Mouse (Mus musculus): Measurements from ENCODE around the gene Chrna9. TPM values are rescaled to one million over a fixed set of nuclear protein-coding genes. Genes with fewer than 3 reads are reported as not detected.
A peak's percentile ranks its signal among the peaks of the same experiment; 100 is the strongest.

Gene Chrna9
- polyA plus RNA-seq, 1 experiment from 2014 or later: not detected

DNA sequence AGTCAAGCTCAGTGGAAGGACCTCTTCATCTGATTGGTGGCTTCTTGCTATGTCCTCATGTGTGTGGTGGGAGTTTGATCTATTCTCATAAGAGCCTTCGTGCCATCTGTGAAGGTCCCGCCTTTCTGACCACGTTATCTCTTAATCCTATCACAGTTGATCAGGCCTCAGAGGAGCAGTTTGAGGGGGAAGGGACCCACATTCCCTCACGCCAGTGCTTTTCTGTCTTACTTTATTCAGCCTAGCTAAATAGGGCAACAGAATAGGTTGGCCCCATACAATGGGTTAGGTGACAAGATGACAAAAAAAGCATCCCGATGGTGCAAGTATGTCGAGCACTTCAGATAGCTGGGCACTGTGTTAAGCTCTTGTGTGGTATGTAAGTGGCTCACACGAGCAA is 39.0 kb upstream of the Chrna9 start:
- Histone ChIP-seq H3K4me1 (ENCODE audit: insufficient read depth) (peaks cover 6% of the 10 kb centered on the region; the same call in 1 of the 2 replicates), H3K4me3 (ENCODE audit: low read depth, low read length) (no peak overlapping the region), H3K36me3 (replicated peaks; ENCODE audit: insufficient read depth, low read length) (no peaks in the 10 kb centered on the region; the same call in 1 of the 2 replicates), H3K27me3 (ENCODE audit: insufficient read depth, low read length) (no peaks in the 10 kb centered on the region), H3K9me3 (ENCODE audit: low read length) (no peaks in the 10 kb centered on the region), H3K27ac (ENCODE audit: low read depth) (no peak overlapping the region), H3K4me2 (ENCODE audit: low read depth, low read length) (no peak overlapping the region), H3K9ac (replicated peaks) (no peak overlapping the region)
- DNase-seq (no peak), ATAC-seq (no peak)
- WGBS (ENCODE audit: insufficient replicate concordance): 61% methylated on average over 7 of the region's 7 CpGs
- TF ChIP-seq EP300 (IDR thresholded peaks at IDR 0.05; ENCODE audit: low read depth) (no peak), CTCF (IDR thresholded peaks at IDR 0.05; ENCODE audit: low read depth) (no peak)

DNA sequence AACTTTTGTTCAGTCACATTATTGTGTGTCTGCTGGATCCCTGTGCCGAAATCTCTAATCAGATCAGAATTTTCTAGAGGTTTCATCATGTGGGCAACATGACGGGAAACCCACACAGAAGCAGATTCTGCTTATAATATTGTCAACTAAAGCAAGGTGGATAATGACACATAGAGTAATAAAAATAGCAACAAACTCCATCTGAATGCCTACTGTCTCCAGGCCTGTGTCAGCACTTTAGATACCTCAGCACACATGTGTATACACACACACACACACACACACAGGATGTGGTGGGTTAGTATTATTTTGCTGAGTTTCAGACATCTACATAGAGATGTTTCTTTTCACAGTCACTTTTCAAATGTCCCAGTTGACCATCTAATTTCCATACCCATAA is 37.0 kb upstream of the Chrna9 start:
- no peak overlapping the region for H3K27ac ChIP-seq (ENCODE audit: low read depth)
- no peak for ATAC-seq
- DNase-seq: no peak
- no peak overlapping the region for H3K9ac ChIP-seq (replicated peaks)
- H3K4me3 ChIP-seq (ENCODE audit: low read depth, low read length): no peak overlapping the region
- H3K4me1 ChIP-seq (ENCODE audit: insufficient read depth): peaks cover 8% of the 10 kb centered on the region; the same call in 1 of the 2 replicates
- WGBS (ENCODE audit: insufficient replicate concordance): 70% methylated on average over 2 of the region's 2 CpGs
- TF ChIP-seq CTCF (IDR thresholded peaks at IDR 0.05; ENCODE audit: low read depth) (no peak), EP300 (IDR thresholded peaks at IDR 0.05; ENCODE audit: low read depth) (no peak)
- H3K27me3 ChIP-seq (ENCODE audit: insufficient read depth, low read length): no peaks in the 10 kb centered on the region
- H3K36me3 ChIP-seq (replicated peaks; ENCODE audit: insufficient read depth, low read length): no peaks in the 10 kb centered on the region
- no peak overlapping the region for H3K4me2 ChIP-seq (ENCODE audit: low read depth, low read length)
- H3K9me3 ChIP-seq (ENCODE audit: low read length): no peaks in the 10 kb centered on the region

DNA sequence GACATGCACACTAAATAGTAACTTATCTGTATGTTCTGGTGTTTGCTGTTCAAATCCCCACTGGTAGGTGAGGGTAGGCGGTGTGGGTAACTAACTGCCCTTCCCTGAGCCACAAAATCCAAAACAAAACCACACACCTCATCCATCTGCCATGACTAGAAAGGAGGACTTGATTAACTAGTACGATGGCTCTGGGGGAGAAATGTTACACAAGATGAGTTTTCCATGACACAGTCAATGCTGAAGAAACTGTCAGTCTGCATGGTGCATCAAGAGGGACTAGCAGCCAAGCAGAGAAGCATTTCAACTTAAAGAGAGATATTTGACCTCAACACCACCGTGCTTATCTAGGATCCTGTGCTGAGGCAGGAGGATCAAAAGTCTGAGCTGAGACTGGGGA is 36.0 kb upstream of the Chrna9 start:
- ATAC-seq: no peak
- Histone ChIP-seq H3K9me3 (ENCODE audit: low read length) (no peaks in the 10 kb centered on the region; the same call in 1 of the 2 replicates), H3K36me3 (replicated peaks; ENCODE audit: insufficient read depth, low read length) (no peaks in the 10 kb centered on the region), H3K4me3 (ENCODE audit: low read depth, low read length) (no peak overlapping the region), H3K27me3 (ENCODE audit: insufficient read depth, low read length) (no peaks in the 10 kb centered on the region), H3K4me2 (ENCODE audit: low read depth, low read length) (no peak overlapping the region), H3K4me1 (ENCODE audit: insufficient read depth) (peaks cover 8% of the 10 kb centered on the region; the same call in 1 of the 2 replicates), H3K9ac (replicated peaks) (no peak overlapping the region), H3K27ac (ENCODE audit: low read depth) (no peak overlapping the region)
- TF ChIP-seq CTCF (IDR thresholded peaks at IDR 0.05; ENCODE audit: low read depth): no peak
- TF ChIP-seq EP300 (IDR thresholded peaks at IDR 0.05; ENCODE audit: low read depth): no peak
- 60% methylated on average over 3 of the region's 3 CpGs for WGBS (ENCODE audit: insufficient replicate concordance)
- no peak for DNase-seq

DNA sequence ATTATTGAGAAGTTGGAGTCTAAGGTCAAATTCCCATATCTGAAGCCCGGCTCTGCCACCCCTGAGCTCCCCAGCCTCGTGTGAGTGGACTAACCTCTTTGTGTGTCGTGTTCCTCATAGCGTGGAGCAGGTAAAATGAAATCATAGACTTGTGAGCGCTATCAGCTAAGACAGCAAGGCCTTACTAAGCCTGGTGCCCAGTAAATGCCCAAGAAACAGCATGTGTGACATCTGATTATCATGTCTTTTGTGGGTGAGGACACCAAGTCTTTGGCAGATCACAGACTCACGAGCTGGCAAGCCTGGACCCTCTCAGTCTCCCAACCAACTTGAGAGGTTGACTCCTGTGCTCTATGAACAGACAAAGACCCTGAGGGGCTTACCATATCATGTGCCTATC is 34.6 kb upstream of the Chrna9 start:
- Histone ChIP-seq H3K4me1 (ENCODE audit: insufficient read depth) (peaks cover 8% of the 10 kb centered on the region; the same call in 1 of the 2 replicates), H3K4me3 (ENCODE audit: low read depth, low read length) (no peak overlapping the region), H3K27ac (ENCODE audit: low read depth) (no peak overlapping the region), H3K9me3 (ENCODE audit: low read length) (peaks cover 4% of the 10 kb centered on the region; the same call in 1 of the 2 replicates), H3K9ac (replicated peaks) (no peak overlapping the region), H3K4me2 (ENCODE audit: low read depth, low read length) (no peak overlapping the region), H3K27me3 (ENCODE audit: insufficient read depth, low read length) (no peaks in the 10 kb centered on the region), H3K36me3 (replicated peaks; ENCODE audit: insufficient read depth, low read length) (no peaks in the 10 kb centered on the region)
- TF ChIP-seq CTCF (IDR thresholded peaks at IDR 0.05; ENCODE audit: low read depth): no peak
- TF ChIP-seq EP300 (IDR thresholded peaks at IDR 0.05; ENCODE audit: low read depth): peak; percentile 52; the same call in 1 of the 2 replicates
- DNase-seq (no peak), ATAC-seq (peak; percentile 63)
- 65% methylated on average over 6 of the region's 6 CpGs for WGBS (ENCODE audit: insufficient replicate concordance)

DNA sequence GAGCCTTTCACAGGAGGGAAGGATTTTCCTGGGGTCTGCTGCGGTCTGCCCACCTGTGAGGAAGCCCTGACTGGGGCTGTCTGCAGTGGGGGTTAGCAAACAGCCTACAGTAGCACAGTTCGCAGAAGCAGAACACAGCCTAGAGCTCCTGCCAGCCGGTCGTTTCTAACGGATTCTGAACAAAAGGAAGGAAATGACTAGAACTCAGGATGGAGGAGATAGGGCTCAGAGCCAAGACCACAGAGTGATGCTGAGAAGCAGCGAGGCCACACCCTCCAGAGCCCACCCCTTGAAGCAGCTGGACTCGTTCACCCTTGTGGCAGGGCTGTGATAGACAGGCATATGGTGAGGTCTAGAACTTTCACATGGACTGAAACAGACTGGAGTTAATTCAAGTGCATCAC is 33.9 kb upstream of the Chrna9 start:
- Histone ChIP-seq H3K27ac (ENCODE audit: low read depth) (no peak overlapping the region), H3K27me3 (ENCODE audit: insufficient read depth, low read length) (no peaks in the 10 kb centered on the region), H3K36me3 (replicated peaks; ENCODE audit: insufficient read depth, low read length) (no peaks in the 10 kb centered on the region), H3K4me2 (ENCODE audit: low read depth, low read length) (0 out of 2 replicates have a peak overlapping the region, but pooled peaks have one; percentile 1), H3K4me1 (ENCODE audit: insufficient read depth) (peaks cover 8% of the 10 kb centered on the region; the same call in 1 of the 2 replicates), H3K9me3 (ENCODE audit: low read length) (peaks cover 4% of the 10 kb centered on the region; the same call in 1 of the 2 replicates), H3K4me3 (ENCODE audit: low read depth, low read length) (no peak overlapping the region), H3K9ac (replicated peaks) (no peak overlapping the region)
- WGBS (ENCODE audit: insufficient replicate concordance): 17% methylated on average over 7 of the region's 7 CpGs
- ATAC-seq (peak; percentile 80), DNase-seq (peak; percentile 65)
- peak; percentile 66; the same call in 1 of the 2 replicates for TF ChIP-seq EP300 (IDR thresholded peaks at IDR 0.05; ENCODE audit: low read depth)
- peak; percentile 38 for TF ChIP-seq CTCF (IDR thresholded peaks at IDR 0.05; ENCODE audit: low read depth)

DNA sequence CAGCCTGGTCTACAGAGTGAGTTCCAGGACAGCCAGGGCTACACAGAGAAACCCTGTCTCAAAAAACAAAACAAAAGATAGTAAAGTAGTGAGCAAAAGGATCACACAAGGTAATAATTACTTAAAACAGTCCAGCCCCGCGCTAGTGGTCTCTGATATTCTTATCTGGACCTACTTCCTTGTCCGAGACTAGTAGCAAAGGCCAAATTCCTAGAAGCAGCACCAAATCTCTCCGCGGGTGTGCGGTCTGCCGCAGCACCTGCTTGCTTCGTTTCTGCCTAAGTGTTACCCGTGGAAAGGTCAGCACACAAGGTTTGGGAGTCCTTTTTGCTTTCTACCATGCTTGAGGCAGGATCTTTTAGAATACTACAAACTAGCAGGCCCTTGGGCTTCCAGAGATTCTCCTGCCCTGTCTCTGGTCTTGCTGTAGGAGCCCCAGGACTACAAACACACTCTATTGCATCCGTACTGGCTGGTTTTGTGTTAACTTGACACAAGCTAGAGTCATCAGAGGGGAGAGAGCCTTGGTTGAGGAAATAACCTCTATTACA is 32.8 kb upstream of the Chrna9 start:
- peaks cover 8% of the 10 kb centered on the region; the same call in 1 of the 2 replicates for H3K4me1 ChIP-seq (ENCODE audit: insufficient read depth)
- H3K27ac ChIP-seq (ENCODE audit: low read depth): no peak overlapping the region
- peaks cover 4% of the 10 kb centered on the region; the same call in 1 of the 2 replicates for H3K9me3 ChIP-seq (ENCODE audit: low read length)
- TF ChIP-seq EP300 (IDR thresholded peaks at IDR 0.05; ENCODE audit: low read depth) (no peak), CTCF (IDR thresholded peaks at IDR 0.05; ENCODE audit: low read depth) (no peak)
- DNase-seq (no peak), ATAC-seq (no peak)
- H3K27me3 ChIP-seq (ENCODE audit: insufficient read depth, low read length): no peaks in the 10 kb centered on the region
- no peak overlapping the region for H3K4me2 ChIP-seq (ENCODE audit: low read depth, low read length)
- no peak overlapping the region for H3K9ac ChIP-seq (replicated peaks)
- H3K36me3 ChIP-seq (replicated peaks; ENCODE audit: insufficient read depth, low read length): no peaks in the 10 kb centered on the region
- WGBS (ENCODE audit: insufficient replicate concordance): 48% methylated on average over 10 of the region's 10 CpGs
- H3K4me3 ChIP-seq (ENCODE audit: low read depth, low read length): no peak overlapping the region

Measured in liver, postnatal 0 days (tissue).